Mouse (Mus musculus) CH12.LX (cell line): ENCODE results near the gene Stx5a.
A peak's percentile ranks its signal among the peaks of the same experiment; 100 is the strongest.
"Not testable (repeated sequence)": the region's sequence is repeated elsewhere in the genome, so short reads cannot be mapped to it uniquely, and the experiment has no call there.

Experiments
- BHLHE40 ChIP-seq: IDR thresholded peaks from 2 replicates; pipeline ENCODE4 v1.6.1; 2011; ENCODE audit warnings: mild to moderate bottlenecking, low read depth, low read length, improper control_type of control experiment
- CTCF ChIP-seq, 2 experiments: IDR thresholded peaks in 1 of 2; conservative IDR thresholded peaks in 1 of 2; 2 replicates each; pipeline ENCODE4 v1.5.1; 2011 to 2012; ENCODE audit warnings: low read depth in 2 of 2, low read length in 2 of 2, improper control_type of control experiment in 1 of 2, inconsistent platforms in 1 of 2, mild to moderate bottlenecking in 1 of 2, moderate library complexity in 1 of 2
- EP300 ChIP-seq: IDR thresholded peaks from 2 replicates; pipeline ENCODE4 v1.6.1; 2011; ENCODE audit warnings: low read length, improper control_type of control experiment
- JUN ChIP-seq: IDR thresholded peaks from 2 replicates; pipeline ENCODE4 v1.6.1; 2011; ENCODE audit warnings: low read depth, mild to moderate bottlenecking, low read length, improper control_type of control experiment, moderate library complexity; ENCODE audit not compliant: insufficient read depth
- MAFK ChIP-seq: IDR thresholded peaks from 2 replicates; pipeline ENCODE4 v1.6.1; 2011; ENCODE audit warnings: low read length, improper control_type of control experiment; ENCODE audit not compliant: insufficient replicate concordance
- MAX ChIP-seq: IDR thresholded peaks from 2 replicates; pipeline ENCODE4 v1.6.1; 2011; ENCODE audit warnings: low read length, improper control_type of control experiment
- MAZ ChIP-seq: IDR thresholded peaks from 2 replicates; pipeline ENCODE4 v1.6.1; 2012; ENCODE audit warnings: low read depth, mild to moderate bottlenecking, inconsistent platforms, low read length, improper control_type of control experiment, moderate library complexity
- MXI1 ChIP-seq: IDR thresholded peaks from 2 replicates; pipeline ENCODE4 v1.6.1; 2011; ENCODE audit warnings: mild to moderate bottlenecking, low read depth, low read length, improper control_type of control experiment
- POLR2A ChIP-seq: IDR thresholded peaks from 2 replicates; pipeline ENCODE4 v1.6.1; 2011; ENCODE audit warnings: low read depth, mild to moderate bottlenecking, improper control_type of control experiment, low read length
- POLR2AphosphoS2 ChIP-seq: IDR thresholded peaks from 2 replicates; pipeline ENCODE4 v1.6.1; 2011; ENCODE audit warnings: low read depth, low read length, improper control_type of control experiment
- TBP ChIP-seq: conservative IDR thresholded peaks from 2 replicates; pipeline ENCODE4 v1.6.1; 2011; ENCODE audit warnings: low read depth, low read length, improper control_type of control experiment
- USF1 ChIP-seq: IDR thresholded peaks from 2 replicates; pipeline ENCODE4 v1.6.1; 2014; ENCODE audit warnings: low read depth, mild to moderate bottlenecking, inconsistent platforms, low read length, improper control_type of control experiment
- ZMIZ1 ChIP-seq: IDR thresholded peaks from 2 replicates; pipeline ENCODE4 v1.6.1; 2012; ENCODE audit warnings: low read depth, mild to moderate bottlenecking, inconsistent platforms, low read length, improper control_type of control experiment
- ZNF384 ChIP-seq: IDR thresholded peaks from 2 replicates; pipeline ENCODE4 v1.6.1; 2012; ENCODE audit warnings: low read depth, low read length, improper control_type of control experiment, inconsistent platforms

- TF ChIP-seq POLR2AphosphoS2, POLR2A, MAX, USF1, BHLHE40, MXI1, JUN, TBP, ZNF384, MAZ, EP300, ZMIZ1, MAFK: not testable (repeated sequence)
- peak in 1 of 2 experiments; percentile 62; a peak in 2 of 4 replicates for TF ChIP-seq CTCF (conservative IDR thresholded peaks at IDR 0.05 in 1 of 2, IDR thresholded peaks at IDR 0.05 in 1 of 2; ENCODE audit: low read depth in 2 of 2, low read length in 2 of 2)
Measured at GRCm38 (mm10) chr19:8719037-8719436, 22.2 kb upstream of the Stx5a start.
